Mouse (Mus musculus): ENCODE data around the gene Tbl1x. TPM values are rescaled to one million over a fixed set of nuclear protein-coding genes. Genes with fewer than 3 reads are reported as not detected.
A peak's percentile ranks its signal among the peaks of the same experiment; 100 is the strongest.

The Tbl1x gene
- total and polyA plus RNA-seq, 2 experiments from 2014 or later: 33.4 to 46.0 TPM

DNA sequence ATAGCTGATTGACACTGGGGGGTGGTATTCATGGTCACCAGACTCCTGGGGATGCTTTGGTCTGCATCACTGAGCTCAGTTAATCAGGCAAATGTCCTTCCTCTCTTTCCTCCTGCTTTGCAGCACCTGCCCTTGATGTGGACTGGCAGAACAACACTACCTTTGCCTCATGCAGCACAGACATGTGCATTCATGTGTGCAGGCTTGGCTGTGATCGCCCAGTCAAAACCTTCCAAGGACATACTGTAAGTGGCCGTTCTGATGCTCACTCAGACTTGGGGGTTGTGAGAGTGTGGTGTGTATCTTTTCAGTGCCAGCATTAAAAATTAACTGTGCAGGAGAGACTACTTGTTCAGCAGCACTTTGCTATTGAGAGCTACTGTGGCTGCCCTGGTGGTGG is 139.4 kb downstream of the Tbl1x start:
- Histone ChIP-seq H3K4me1 (ENCODE audit: insufficient read depth, low read length) (no peaks in the 10 kb centered on the region), H3K36me3 (ENCODE audit: insufficient read depth, low read length) (0 out of 2 replicates have a peak, but pooled peaks cover 4% of the 10 kb centered on the region), H3K4me2 (ENCODE audit: low read depth, low read length, poor library complexity, severe bottlenecking) (no peak overlapping the region), H3K27me3 (ENCODE audit: insufficient read depth, low read length) (no peaks in the 10 kb centered on the region), H3K4me3 (ENCODE audit: low read depth, low read length) (no peak overlapping the region), H3K9ac (replicated peaks; ENCODE audit: low read length, poor library complexity, severe bottlenecking) (no peak overlapping the region), H3K27ac (ENCODE audit: low read depth, low read length) (no peak overlapping the region), H3K9me3 (ENCODE audit: low read length) (no peaks in the 10 kb centered on the region)
- no peak for DNase-seq (ENCODE audit: low spot score)
- no peak for ATAC-seq (ENCODE audit: low FRiP score)
- WGBS: 86% methylated on average over 2 of the region's 2 CpGs
- no peak for TF ChIP-seq CTCF (IDR thresholded peaks at IDR 0.05)

DNA sequence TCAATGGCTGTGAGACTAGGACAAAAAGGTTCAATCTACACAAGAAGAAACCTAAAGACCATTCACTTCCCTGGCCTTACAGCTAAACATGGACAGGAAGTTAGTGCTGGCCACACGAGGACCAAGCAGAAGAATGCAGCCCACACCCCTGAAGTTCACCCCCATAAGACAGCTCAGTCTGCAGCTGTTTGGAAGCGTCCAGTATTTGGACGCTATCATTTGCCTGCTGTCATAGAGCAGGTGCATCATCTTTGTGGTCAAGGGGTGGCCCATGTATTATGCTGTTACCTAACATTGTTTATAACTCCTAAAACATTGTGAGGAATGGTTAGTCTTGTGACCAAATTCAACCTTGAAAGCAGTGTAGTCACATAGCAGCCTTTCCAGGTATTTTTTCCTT is 151.2 kb downstream of the Tbl1x start:
- H3K4me3 ChIP-seq (ENCODE audit: low read depth, low read length): no peak overlapping the region
- no peak overlapping the region for H3K4me2 ChIP-seq (ENCODE audit: low read depth, low read length, poor library complexity, severe bottlenecking)
- H3K4me1 ChIP-seq (ENCODE audit: insufficient read depth, low read length): no peaks in the 10 kb centered on the region
- no peak for ATAC-seq (ENCODE audit: low FRiP score)
- H3K36me3 ChIP-seq (ENCODE audit: insufficient read depth, low read length): peaks cover 3% of the 10 kb centered on the region; the same call in 1 of the 2 replicates
- H3K9me3 ChIP-seq (ENCODE audit: low read length): no peaks in the 10 kb centered on the region
- DNase-seq (ENCODE audit: low spot score): no peak
- no peak overlapping the region for H3K27ac ChIP-seq (ENCODE audit: low read depth, low read length)
- 83% methylated on average over 3 of the region's 3 CpGs for WGBS
- no peak overlapping the region for H3K9ac ChIP-seq (replicated peaks; ENCODE audit: low read length, poor library complexity, severe bottlenecking)
- TF ChIP-seq CTCF (IDR thresholded peaks at IDR 0.05): no peak
- no peaks in the 10 kb centered on the region for H3K27me3 ChIP-seq (ENCODE audit: insufficient read depth, low read length)

- DNase-seq (ENCODE audit: low spot score): no peak
- no peak for TF ChIP-seq CTCF (IDR thresholded peaks at IDR 0.05)
- H3K27ac ChIP-seq (ENCODE audit: low read depth, low read length): no peak overlapping the region
- no peak overlapping the region for H3K4me3 ChIP-seq (ENCODE audit: low read depth, low read length)
- peaks cover 3% of the 10 kb centered on the region; the same call in 1 of the 2 replicates for H3K36me3 ChIP-seq (ENCODE audit: insufficient read depth, low read length)
- no peak for ATAC-seq (ENCODE audit: low FRiP score)
- no peaks in the 10 kb centered on the region for H3K27me3 ChIP-seq (ENCODE audit: insufficient read depth, low read length)
- no peaks in the 10 kb centered on the region for H3K9me3 ChIP-seq (ENCODE audit: low read length)
- 82% methylated on average over 3 of the region's 3 CpGs for WGBS
- H3K4me2 ChIP-seq (ENCODE audit: low read depth, low read length, poor library complexity, severe bottlenecking): no peak overlapping the region
- no peaks in the 10 kb centered on the region for H3K4me1 ChIP-seq (ENCODE audit: insufficient read depth, low read length)
- H3K9ac ChIP-seq (replicated peaks; ENCODE audit: low read length, poor library complexity, severe bottlenecking): no peak overlapping the region
Measured at GRCm38 (mm10) chrX:77663276-77663675, 152.5 kb downstream of the Tbl1x start.

GRCm38 (mm10) chrX:77665030-77665429 is 154.2 kb downstream of the Tbl1x start:
- 85% methylated on average over 2 of the region's 2 CpGs for WGBS
- no peaks in the 10 kb centered on the region for H3K27me3 ChIP-seq (ENCODE audit: insufficient read depth, low read length)
- TF ChIP-seq CTCF (IDR thresholded peaks at IDR 0.05): no peak
- H3K9me3 ChIP-seq (ENCODE audit: low read length): no peaks in the 10 kb centered on the region
- no peak overlapping the region for H3K4me2 ChIP-seq (ENCODE audit: low read depth, low read length, poor library complexity, severe bottlenecking)
- no peaks in the 10 kb centered on the region; the same call in 1 of the 2 replicates for H3K36me3 ChIP-seq (ENCODE audit: insufficient read depth, low read length)
- no peak overlapping the region for H3K27ac ChIP-seq (ENCODE audit: low read depth, low read length)
- H3K4me1 ChIP-seq (ENCODE audit: insufficient read depth, low read length): no peaks in the 10 kb centered on the region
- no peak overlapping the region for H3K4me3 ChIP-seq (ENCODE audit: low read depth, low read length)
- H3K9ac ChIP-seq (replicated peaks; ENCODE audit: low read length, poor library complexity, severe bottlenecking): no peak overlapping the region
- DNase-seq (ENCODE audit: low spot score): no peak
- ATAC-seq (ENCODE audit: low FRiP score): no peak

GRCm38 (mm10) chrX:77666911-77667310 is 156.1 kb downstream of the Tbl1x start:
- no peak for ATAC-seq (ENCODE audit: low FRiP score)
- Histone ChIP-seq H3K4me3 (ENCODE audit: low read depth, low read length) (no peak overlapping the region), H3K9ac (replicated peaks; ENCODE audit: low read length, poor library complexity, severe bottlenecking) (no peak overlapping the region), H3K9me3 (ENCODE audit: low read length) (no peaks in the 10 kb centered on the region), H3K4me2 (ENCODE audit: low read depth, low read length, poor library complexity, severe bottlenecking) (no peak overlapping the region), H3K36me3 (ENCODE audit: insufficient read depth, low read length) (no peaks in the 10 kb centered on the region), H3K27ac (ENCODE audit: low read depth, low read length) (no peak overlapping the region), H3K4me1 (ENCODE audit: insufficient read depth, low read length) (no peaks in the 10 kb centered on the region), H3K27me3 (ENCODE audit: insufficient read depth, low read length) (no peaks in the 10 kb centered on the region)
- DNase-seq (ENCODE audit: low spot score): peak; percentile 10
- no peak for TF ChIP-seq CTCF (IDR thresholded peaks at IDR 0.05)
- WGBS: 86% methylated on average over 1 of the region's 1 CpGs

DNA sequence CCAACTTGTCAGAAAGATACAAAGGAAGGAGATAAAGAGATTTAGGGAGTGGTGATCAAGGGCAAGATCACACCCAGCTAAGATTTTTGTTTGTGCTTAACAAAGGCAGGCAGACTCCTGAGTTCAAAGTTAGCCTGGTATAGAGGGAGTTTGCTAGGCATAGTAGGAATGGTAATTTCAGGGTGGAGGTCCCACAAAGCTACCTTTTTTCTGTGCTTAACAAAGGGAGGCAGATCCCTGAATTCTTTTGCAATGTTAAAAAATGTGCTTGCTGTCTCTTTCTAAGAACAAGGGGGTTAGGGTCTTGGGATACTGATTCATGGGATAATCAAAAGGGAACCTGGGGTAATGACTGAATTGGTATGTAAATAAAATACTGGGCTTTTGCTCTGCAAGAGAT is 156.6 kb downstream of the Tbl1x start:
- DNase-seq (ENCODE audit: low spot score): no peak
- Histone ChIP-seq H3K4me3 (ENCODE audit: low read depth, low read length) (no peak overlapping the region), H3K9me3 (ENCODE audit: low read length) (no peaks in the 10 kb centered on the region), H3K27me3 (ENCODE audit: insufficient read depth, low read length) (no peaks in the 10 kb centered on the region), H3K36me3 (ENCODE audit: insufficient read depth, low read length) (no peaks in the 10 kb centered on the region), H3K4me1 (ENCODE audit: insufficient read depth, low read length) (no peaks in the 10 kb centered on the region), H3K9ac (replicated peaks; ENCODE audit: low read length, poor library complexity, severe bottlenecking) (no peak overlapping the region), H3K27ac (ENCODE audit: low read depth, low read length) (no peak overlapping the region), H3K4me2 (ENCODE audit: low read depth, low read length, poor library complexity, severe bottlenecking) (no peak overlapping the region)
- no peak for ATAC-seq (ENCODE audit: low FRiP score)
- no peak for TF ChIP-seq CTCF (IDR thresholded peaks at IDR 0.05)

Measured in midbrain, postnatal 0 days (tissue).